Mouse (Mus musculus) limb, embryonic 11.5 days (tissue): Measurements from ENCODE around the gene Ttll11. TPM values are rescaled to one million over a fixed set of nuclear protein-coding genes. Genes with fewer than 3 reads are reported as not detected.

Source experiments
- ATAC-seq: fragments of 200-750 bp; cut with Nextera tagmentation; 2 replicates; pipeline ENCODE4 v1.8.0; 2017; ENCODE audit warnings: low read depth; ENCODE audit not compliant: insufficient number of reproducible peaks, low FRiP score, low TSS enrichment
- DNase-seq: peaks from one replicate; pipeline ENCODE4 v3.0.0-alpha.2; 2015; ENCODE audit warnings: low spot score
- H3K27ac ChIP-seq: fragments of 300-500 bp; sonication (generic); replicated peaks from 2 replicates; pipeline ENCODE4 v1.5.1; 2014; ENCODE audit warnings: low read depth, mild to moderate bottlenecking, low read length
- H3K27me3 ChIP-seq: fragments of 300-500 bp; sonication (generic); 2 replicates; pipeline ENCODE4 v1.6.1; 2014; ENCODE audit warnings: mild to moderate bottlenecking, low read length, mixed read lengths; ENCODE audit not compliant: control insufficient read depth, insufficient read depth
- H3K36me3 ChIP-seq: fragments of 300-500 bp; sonication (generic); 2 replicates; pipeline ENCODE4 v1.6.1; 2014; ENCODE audit warnings: mild to moderate bottlenecking, low read length, moderate library complexity, mixed read lengths; ENCODE audit not compliant: control insufficient read depth, insufficient read depth
- H3K4me1 ChIP-seq: fragments of 300-500 bp; sonication (generic); 2 replicates; pipeline ENCODE4 v1.6.1; 2014; ENCODE audit warnings: low read length, mixed read lengths; ENCODE audit not compliant: control insufficient read depth, insufficient read depth
- H3K4me2 ChIP-seq: fragments of 300-500 bp; sonication (generic); 2 replicates; pipeline ENCODE4 v1.6.1; 2014; ENCODE audit warnings: low read depth, mild to moderate bottlenecking, moderate library complexity; ENCODE audit not compliant: severe bottlenecking
- H3K4me3 ChIP-seq: fragments of 300-500 bp; sonication (generic); 2 replicates; pipeline ENCODE4 v1.5.1; 2014; ENCODE audit warnings: low read depth, low read length
- H3K9ac ChIP-seq: fragments of 300-500 bp; sonication (generic); 2 replicates; pipeline ENCODE4 v1.6.1; 2014; ENCODE audit warnings: mild to moderate bottlenecking, low read length
- H3K9me3 ChIP-seq: fragments of 300-500 bp; sonication (generic); 2 replicates; pipeline ENCODE4 v1.6.1; 2016; ENCODE audit warnings: low read length; ENCODE audit not compliant: control insufficient read depth
- WGBS: fragments of 180-500 bp; shearing (Covaris S2); extraction: QIAGEN DNeasy Blood & Tissue Kit; methylation state at CpG from one replicate; pipeline ENCODE4 v1.1.7; 2014; 5-methylcytosine and 5-hydroxymethylcytosine counted together
- polyA plus RNA-seq: library from polyadenylated mRNA; unstranded; fragments of >200 nt; fragmentation: Nextera tagmentation; extraction: Ambion mirVana; gene quantifications from 2 replicates; pipeline ENCODE4 v1.2.1, GENCODE M21; 2014

Ttll11 gene
- polyA plus RNA-seq, 1 experiment from 2014 or later = 0.97 TPM

GRCm38 (mm10) chr2:35751781-35752505 is 227.8 kb downstream of the Ttll11 start:
- Histone ChIP-seq H3K36me3 (no peaks in the 10 kb centered on the region), H3K4me3 (no peak overlapping the region), H3K4me2 (no peak overlapping the region), H3K27me3 (no peaks in the 10 kb centered on the region), H3K27ac (no peak overlapping the region), H3K4me1 (peaks cover 3% of the 10 kb centered on the region), H3K9me3 (no peaks in the 10 kb centered on the region), H3K9ac (no peak overlapping the region)
- WGBS = 77% methylated on average over 18 of the region's 18 CpGs
- no peak for DNase-seq
- no peak for ATAC-seq

GRCm38 (mm10) chr2:35750533-35751141 is 229.1 kb downstream of the Ttll11 start:
- Histone ChIP-seq H3K27ac (no peak overlapping the region), H3K4me2 (no peak overlapping the region), H3K36me3 (no peaks in the 10 kb centered on the region), H3K9me3 (no peaks in the 10 kb centered on the region), H3K4me1 (peaks cover 7% of the 10 kb centered on the region), H3K4me3 (no peak overlapping the region), H3K9ac (no peak overlapping the region), H3K27me3 (no peaks in the 10 kb centered on the region)
- no peak for DNase-seq
- 68% methylated on average over 7 of the region's 7 CpGs for WGBS
- ATAC-seq = no peak

GRCm38 (mm10) chr2:35747371-35748035 is 232.2 kb downstream of the Ttll11 start:
- Histone ChIP-seq H3K36me3 (no peaks in the 10 kb centered on the region), H3K4me3 (no peak overlapping the region), H3K9me3 (no peaks in the 10 kb centered on the region), H3K9ac (no peak overlapping the region), H3K4me1 (peaks cover 7% of the 10 kb centered on the region), H3K27ac (no peak overlapping the region), H3K27me3 (no peaks in the 10 kb centered on the region), H3K4me2 (no peak overlapping the region; the same call in 1 of the 2 replicates)
- DNase-seq (no peak), ATAC-seq (no peak; the same call in 1 of the 2 replicates)
- 66% methylated on average over 12 of the region's 12 CpGs for WGBS

- H3K9me3 ChIP-seq = no peaks in the 10 kb centered on the region
- H3K9ac ChIP-seq = no peak overlapping the region
- 34% methylated on average over 6 of the region's 7 CpGs for WGBS
- H3K36me3 ChIP-seq = no peaks in the 10 kb centered on the region
- ATAC-seq (no peak), DNase-seq (no peak)
- no peaks in the 10 kb centered on the region for H3K27me3 ChIP-seq
- no peak overlapping the region for H3K4me3 ChIP-seq
- no peak overlapping the region for H3K27ac ChIP-seq
- peaks cover 7% of the 10 kb centered on the region for H3K4me1 ChIP-seq
- no peak overlapping the region for H3K4me2 ChIP-seq
These were observed 233.1 kb downstream of the Ttll11 start for GRCm38 (mm10) chr2:35746638-35747037.

GRCm38 (mm10) chr2:35745876-35746275 is 233.8 kb downstream of the Ttll11 start:
- H3K4me1 ChIP-seq = peaks cover 7% of the 10 kb centered on the region
- no peak overlapping the region for H3K4me3 ChIP-seq

GRCm38 (mm10) chr2:35739669-35740254 is 240.0 kb downstream of the Ttll11 start:
- Histone ChIP-seq H3K4me3 (no peak overlapping the region), H3K4me2 (0 out of 2 replicates have a peak overlapping the region, but pooled peaks have one; percentile 10), H3K27ac (peak overlapping the region; percentile 59; the same call in 1 of the 2 replicates), H3K4me1 (peaks cover 19% of the 10 kb centered on the region), H3K36me3 (no peaks in the 10 kb centered on the region), H3K27me3 (no peaks in the 10 kb centered on the region), H3K9me3 (no peaks in the 10 kb centered on the region), H3K9ac (no peak overlapping the region; the same call in 1 of the 2 replicates)
- DNase-seq (peak; percentile 45), ATAC-seq (peak; percentile 55; the same call in 1 of the 2 replicates)
- 30% methylated on average over 13 of the region's 13 CpGs for WGBS

More at GRCm38 (mm10) chr2:35745876-35746275, 233.8 kb downstream of the Ttll11 start:
- Histone ChIP-seq H3K27ac (no peak overlapping the region), H3K9me3 (no peaks in the 10 kb centered on the region), H3K36me3 (no peaks in the 10 kb centered on the region), H3K4me2 (no peak overlapping the region), H3K9ac (no peak overlapping the region), H3K27me3 (no peaks in the 10 kb centered on the region)
- 87% methylated on average over 10 of the region's 10 CpGs for WGBS
- no peak for ATAC-seq
- no peak for DNase-seq

GRCm38 (mm10) chr2:35737467-35738027 is 242.2 kb downstream of the Ttll11 start:
- Histone ChIP-seq H3K4me2 (no peak overlapping the region), H3K27me3 (no peaks in the 10 kb centered on the region), H3K9ac (no peak overlapping the region), H3K9me3 (no peaks in the 10 kb centered on the region), H3K4me1 (peaks cover 19% of the 10 kb centered on the region), H3K36me3 (no peaks in the 10 kb centered on the region), H3K27ac (no peak overlapping the region), H3K4me3 (no peak overlapping the region)
- 72% methylated on average over 7 of the region's 7 CpGs for WGBS
- ATAC-seq = no peak
- DNase-seq = no peak

GRCm38 (mm10) chr2:35736061-35736460 is 243.7 kb downstream of the Ttll11 start:
- Histone ChIP-seq H3K27me3 (no peaks in the 10 kb centered on the region), H3K9me3 (no peaks in the 10 kb centered on the region), H3K4me1 (peaks cover 19% of the 10 kb centered on the region), H3K4me2 (no peak overlapping the region), H3K9ac (no peak overlapping the region), H3K27ac (no peak overlapping the region), H3K4me3 (no peak overlapping the region), H3K36me3 (no peaks in the 10 kb centered on the region)
- WGBS = 81% methylated on average over 2 of the region's 2 CpGs
- ATAC-seq = no peak
- DNase-seq = no peak
